Mouse (Mus musculus): ENCODE measurements around the gene Tns1.

DNA sequence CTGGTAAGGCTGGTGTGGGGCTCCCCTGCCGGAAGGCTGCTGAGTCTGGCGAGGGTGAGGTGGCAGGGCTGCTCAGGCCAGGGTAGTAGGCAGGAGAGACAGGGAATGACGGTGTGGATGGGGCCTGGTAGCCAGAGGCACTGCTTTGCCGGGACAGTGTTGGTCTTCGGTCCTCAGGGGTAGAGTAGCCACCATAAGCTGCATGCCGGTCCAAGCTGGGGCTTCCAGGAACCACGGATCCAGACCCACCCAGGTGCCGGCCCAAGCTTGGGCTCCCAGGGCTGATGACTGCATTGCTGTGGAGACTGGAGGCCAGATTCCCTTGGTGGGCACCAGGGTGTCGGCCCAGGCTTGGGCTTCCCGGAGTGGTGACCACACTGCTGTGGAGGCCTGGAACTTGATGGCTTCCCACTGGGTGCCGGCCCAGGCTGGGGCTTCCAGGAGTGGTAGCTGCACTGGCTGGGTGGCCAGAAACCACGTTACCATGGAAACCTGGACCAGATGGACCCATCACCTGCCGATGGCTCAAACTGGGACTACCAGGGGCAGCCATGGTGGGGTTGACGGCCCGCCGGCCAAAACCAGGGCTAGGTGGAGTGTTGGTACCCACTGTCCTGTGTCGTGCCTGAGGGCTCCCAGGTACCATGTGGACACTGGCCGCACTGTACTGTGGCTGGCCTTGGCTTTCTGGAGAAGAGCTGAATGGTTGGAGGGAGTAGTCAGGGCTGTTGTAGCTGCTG, 199.2 kb downstream of the Tns1 start:
- TF ChIP-seq ZKSCAN1 (IDR thresholded peaks at IDR 0.05; ENCODE audit: low read depth, low read length), result no peak
- TF ChIP-seq MEF2A (IDR thresholded peaks at IDR 0.05; ENCODE audit: extremely low read depth, insufficient replicate concordance, low read depth, low read length, poor library complexity, severe bottlenecking), result no peak
- TF ChIP-seq CTCF (IDR thresholded peaks at IDR 0.05 in 2 of 3, conservative IDR thresholded peaks at IDR 0.05 in 1 of 3; ENCODE audit: control insufficient read depth in 1 of 3, insufficient read depth in 1 of 3, low read depth in 2 of 3, low read length in 3 of 3, poor library complexity in 1 of 3, severe bottlenecking in 1 of 3), result no peak
- TF ChIP-seq ZNF384 (IDR thresholded peaks at IDR 0.05; ENCODE audit: low read depth, low read length), result no peak
- no peak for TF ChIP-seq USF2 (IDR thresholded peaks at IDR 0.05; ENCODE audit: borderline replicate concordance in 1 of 2, insufficient read depth in 1 of 2, low read depth in 1 of 2, low read length in 2 of 2)
- no peak for TF ChIP-seq UBTF (IDR thresholded peaks at IDR 0.05; ENCODE audit: borderline replicate concordance, insufficient read depth, low read depth, low read length)
- TF ChIP-seq E2F4 (IDR thresholded peaks at IDR 0.05; ENCODE audit: borderline replicate concordance, low read depth, low read length), result no peak
- TF ChIP-seq POLR2AphosphoS5 (IDR thresholded peaks at IDR 0.05; ENCODE audit: borderline replicate concordance, low read depth, low read length), result no peak
- no peak for TF ChIP-seq POLR2A (IDR thresholded peaks at IDR 0.05; ENCODE audit: control insufficient read depth in 1 of 2, insufficient read depth in 1 of 2, low read depth in 1 of 2, low read length in 2 of 2, poor library complexity in 1 of 2)
- no peak for TF ChIP-seq NRF1 (IDR thresholded peaks at IDR 0.05; ENCODE audit: insufficient read depth, low read depth, low read length, poor library complexity, severe bottlenecking)
- no peak for TF ChIP-seq CHD2 (IDR thresholded peaks at IDR 0.05; ENCODE audit: low read length)
